Mouse (Mus musculus): ENCODE measurements around the gene Rp9. TPM values are rescaled to one million over a fixed set of nuclear protein-coding genes. Genes with fewer than 3 reads are reported as not detected.

Rp9 gene
- 84.5 and 122 TPM in 2 replicates for polyA plus RNA-seq (2012; rRNA removed)

DNA sequence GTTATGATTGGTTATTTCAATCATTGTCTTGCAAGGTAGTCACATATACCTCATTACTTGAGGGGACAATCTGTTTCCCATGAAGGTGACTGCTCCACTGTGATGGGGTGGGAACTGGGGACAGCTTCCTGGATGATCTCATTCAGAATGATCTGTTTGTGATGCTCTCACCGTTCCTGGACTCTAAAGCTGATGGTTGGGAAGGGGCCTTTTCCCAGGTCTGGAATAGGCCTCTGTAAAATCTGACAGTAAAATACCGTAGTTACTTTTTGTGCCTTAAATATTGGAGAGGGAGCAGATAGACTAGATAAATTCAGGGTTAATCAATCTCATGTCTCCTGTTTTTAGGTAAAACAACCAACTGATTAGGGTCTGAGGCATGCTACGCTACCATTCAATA lies at the start of gene Rp9:
Gene Rp9 (minus strand): TSS at position 101 of the 400 bp plus-strand sequence.

GRCm38 (mm10) chr9:22475424-22475868 lies 5.9 kb upstream of the Rp9 start, which contains the start of gene Bbs9:
Gene Bbs9 (plus strand): TSS chr9:22475715.

DNA sequence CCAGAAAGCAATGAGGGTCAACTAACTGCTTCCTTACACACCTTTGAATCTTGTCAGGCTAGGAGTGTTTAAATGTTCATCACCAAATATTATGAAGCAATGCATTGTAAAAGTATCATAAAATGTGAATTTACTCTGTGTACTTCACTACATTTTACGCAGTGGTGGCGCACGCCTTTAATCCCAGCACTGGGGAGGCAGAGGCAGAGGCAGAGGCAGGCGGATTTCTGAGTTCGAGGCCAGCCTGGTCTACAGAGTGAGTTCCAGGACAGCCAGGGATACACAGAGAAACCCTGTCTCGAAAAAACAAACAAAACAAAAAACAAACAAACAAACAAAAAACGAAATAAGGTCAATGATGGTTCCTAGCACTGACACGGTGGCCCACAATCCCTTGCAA lies 15.6 kb downstream of the Rp9 start, which contains the start of gene Gm17545:
Gene Gm17545 (plus strand): TSS at position 301 of the 400 bp plus-strand sequence.

DNA sequence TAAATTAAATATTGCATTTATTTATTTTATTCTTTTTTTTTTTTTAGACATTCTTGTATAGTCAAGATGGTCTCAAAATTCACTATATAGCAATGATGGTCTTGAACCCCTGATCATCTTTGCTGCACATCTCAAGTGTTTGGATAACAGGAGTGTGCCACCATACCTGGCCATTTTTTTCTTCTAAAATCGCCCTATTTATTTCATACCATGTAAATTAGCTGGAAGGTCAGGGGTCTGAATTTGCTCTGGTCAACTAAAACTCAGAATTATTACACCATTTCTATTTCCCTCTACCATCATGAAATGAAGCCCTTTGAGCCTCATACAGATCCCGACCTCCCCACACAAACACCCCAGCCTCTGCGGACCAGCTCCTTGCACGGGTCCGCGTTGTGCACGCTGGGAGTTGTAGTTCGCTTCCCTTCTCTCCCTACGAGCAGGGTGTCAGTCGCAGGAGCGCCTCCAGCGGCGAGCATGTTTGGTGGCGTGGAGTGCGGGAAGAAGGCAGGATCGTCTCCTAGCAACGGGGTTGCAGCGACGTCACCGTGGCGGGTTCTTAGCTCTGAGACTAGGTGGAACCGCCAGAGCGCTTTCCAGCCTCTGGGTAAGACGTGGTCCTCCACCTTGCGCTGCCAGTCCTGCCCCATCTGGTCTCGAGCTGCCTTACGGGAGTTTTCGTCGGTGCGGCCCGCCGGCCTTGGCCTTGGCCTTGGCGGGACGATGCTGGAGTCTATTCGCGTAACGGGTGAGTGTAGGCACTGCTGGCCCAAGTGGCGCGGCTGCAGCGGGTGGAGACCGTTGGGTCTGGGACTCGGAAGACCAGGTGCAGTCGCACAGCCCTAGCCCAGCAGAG lies 58.3 kb downstream of the Rp9 start, which contains the start of gene 9530077C05Rik:
Gene 9530077C05Rik (plus strand): TSS at position 512 of the 856 bp plus-strand sequence.

GRCm38 (mm10) chr9:22389021-22389476 lies 80.5 kb downstream of the Rp9 start, which contains the start of gene Anln:
Gene Anln (minus strand): TSS chr9:22389188.

Other genes starting within 250 kb of the Rp9 start
- 20.5 and 21.0 TPM in 2 replicates for gene Zfp809, start 244.0 kb downstream of the Rp9 start, polyA plus RNA-seq (2012; rRNA removed)
- 0.20 TPM in 2 replicates for gene Zfp599, start 209.8 kb downstream of the Rp9 start, polyA plus RNA-seq (2012; rRNA removed)
- gene Zfp810, start 162.1 kb downstream of the Rp9 start, polyA plus RNA-seq (2012; rRNA removed), result 6.2 and 7.7 TPM in 2 replicates
- gene Anln, start 80.6 kb downstream of the Rp9 start, polyA plus RNA-seq (2012; rRNA removed), result 2.6 and 3.5 TPM in 2 replicates
- gene 9530077C05Rik, start 58.2 kb downstream of the Rp9 start, polyA plus RNA-seq (2012; rRNA removed), result 2.0 and 2.3 TPM in 2 replicates
- not detected in 2 replicates for gene Gm17545, start 15.5 kb downstream of the Rp9 start, polyA plus RNA-seq (2012; rRNA removed)
- gene Bbs9, start 6.0 kb upstream of the Rp9 start, polyA plus RNA-seq (2012; rRNA removed), result 16.3 and 21.9 TPM in 2 replicates